Mouse (Mus musculus): ENCODE measurements at regions not wholly inside any gene's neighbourhood (a gene's known extent, or its start where the extent isn't known, plus 50 kb on each side); places are given as distances from the start of the nearest gene placed in this dataset.

GRCm38 (mm10) chr9:63038031-63038430, 50.3 kb upstream of the Pias1 start:
- no peak for TF ChIP-seq GATA1 (IDR thresholded peaks at IDR 0.05; ENCODE audit: borderline replicate concordance, low read length)
- no peak for TF ChIP-seq FLI1 (IDR thresholded peaks at IDR 0.05; ENCODE audit: low read length)
